32 mouse cellular contexts compared by ENCODE assay signal in the genomic region with DNA sequence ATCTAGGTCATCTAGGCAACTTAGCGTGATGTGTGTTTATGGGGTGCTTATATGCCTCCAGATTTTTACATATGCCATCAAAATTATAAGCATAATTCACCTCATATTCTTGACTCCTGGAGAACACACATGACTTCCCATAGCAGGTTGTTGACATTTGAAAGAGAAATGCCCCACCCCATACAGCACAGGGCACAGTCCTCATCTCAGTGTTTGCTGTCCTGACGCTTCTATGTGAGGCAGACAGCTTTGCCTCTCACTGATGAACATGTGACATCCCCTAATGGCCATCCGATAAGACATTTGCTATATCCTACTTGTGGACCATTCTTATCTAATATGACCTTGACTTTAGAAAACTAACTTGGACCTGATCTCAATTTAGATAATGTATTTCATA.
"Had no signal": no experiment of that assay in that cellular context is flagged by ENCODE, and none has a peak within 500 bp of the region (broad histone marks: within the 10 kb centered on the region; RNA-seq: fewer than 3 reads in every experiment).

No protein-coding gene starts in this region.

- H3K27ac ChIP-seq: limb, embryonic 10.5 days; limb, embryonic 12.5 days; limb, embryonic 13.5 days; limb, embryonic 15.5 days; liver, embryonic 12.5 days; liver, embryonic 13.5 days; liver, embryonic 14.5 days; liver, embryonic 15.5 days; lung, embryonic 15.5 days; macrophage; midbrain, embryonic 10.5 days; midbrain, embryonic 12.5 days; midbrain, embryonic 13.5 days; midbrain, embryonic 15.5 days; neural tube, embryonic 12.5 days had no signal

- ATAC-seq: liver, embryonic 12.5 days; liver, postnatal 0 days; lung, postnatal 0 days; midbrain, embryonic 13.5 days; midbrain, embryonic 15.5 days; midbrain, embryonic 16.5 days had no signal

- DNase-seq: left cerebral cortex, postnatal 4 days; liver; liver, embryonic 13.5 days; liver, postnatal 0 days; lung, adult 18-20 months; lung, adult 2 months; lung, embryonic 14.5 days; lung, postnatal 10 days; lung, postnatal 14 days; lung, postnatal 36 days; lung, postnatal 4 days; midbrain, embryonic 14.5 days had no signal

- H3K4me1 ChIP-seq: limb, embryonic 10.5 days; limb, embryonic 12.5 days; liver, embryonic 12.5 days; liver, embryonic 13.5 days; liver, embryonic 15.5 days; megakaryocyte, embryonic 14.5 days; midbrain, embryonic 10.5 days; midbrain, embryonic 12.5 days; midbrain, embryonic 13.5 days; midbrain, embryonic 15.5 days; neural tube, embryonic 12.5 days had no signal

- H3K9ac ChIP-seq: limb, embryonic 12.5 days; limb, embryonic 13.5 days; limb, embryonic 15.5 days; liver, embryonic 12.5 days; liver, embryonic 13.5 days; liver, embryonic 14.5 days; liver, embryonic 15.5 days; liver, postnatal 0 days; lung, embryonic 14.5 days; lung, embryonic 15.5 days; midbrain, embryonic 12.5 days; midbrain, embryonic 13.5 days; midbrain, embryonic 15.5 days; neural tube, embryonic 12.5 days had no signal

- H3K4me2 ChIP-seq: limb, embryonic 12.5 days; limb, embryonic 13.5 days; limb, embryonic 15.5 days; liver, embryonic 11.5 days; liver, embryonic 12.5 days; liver, embryonic 13.5 days; liver, embryonic 15.5 days; lung, embryonic 14.5 days; lung, embryonic 15.5 days; midbrain, embryonic 11.5 days; midbrain, embryonic 12.5 days; midbrain, embryonic 13.5 days; midbrain, embryonic 15.5 days; neural tube, embryonic 12.5 days had no signal

- H3K36me3 ChIP-seq: liver, embryonic 15.5 days; midbrain, embryonic 15.5 days had no signal

- H3K27me3 ChIP-seq: limb, embryonic 12.5 days; limb, embryonic 13.5 days; limb, embryonic 15.5 days; liver, embryonic 12.5 days; liver, embryonic 13.5 days; liver, embryonic 15.5 days; lung, embryonic 15.5 days; megakaryocyte, embryonic 14.5 days; midbrain, embryonic 12.5 days; midbrain, embryonic 13.5 days; midbrain, embryonic 15.5 days; neural tube, embryonic 12.5 days had no signal

- H3K9me3 ChIP-seq: limb, embryonic 10.5 days; limb, embryonic 12.5 days; limb, embryonic 15.5 days; liver, embryonic 12.5 days; liver, embryonic 13.5 days; liver, embryonic 15.5 days; lung, embryonic 15.5 days; midbrain, embryonic 12.5 days; midbrain, embryonic 13.5 days; midbrain, embryonic 15.5 days; neural tube, embryonic 12.5 days had no signal

- H3K4me3 ChIP-seq: limb, embryonic 10.5 days; limb, embryonic 12.5 days; limb, embryonic 13.5 days; limb, embryonic 15.5 days; liver, embryonic 12.5 days; liver, embryonic 13.5 days; liver, embryonic 15.5 days; lung, embryonic 15.5 days; megakaryocyte, embryonic 14.5 days; midbrain, embryonic 10.5 days; midbrain, embryonic 12.5 days; midbrain, embryonic 13.5 days; midbrain, embryonic 15.5 days; myocyte; neural tube, embryonic 12.5 days had no signal
